Mouse (Mus musculus) adrenal gland, postnatal 4 days (tissue): ENCODE data around the gene Slc45a1. TPM values are rescaled to one million over a fixed set of nuclear protein-coding genes. Genes with fewer than 3 reads are reported as not detected.
A peak's percentile ranks its signal among the peaks of the same experiment; 100 is the strongest.
"Not testable (repeated sequence)": the region's sequence is repeated elsewhere in the genome, so short reads cannot be mapped to it uniquely, and the experiment has no call there.

Experiments
- DNase-seq, 2 experiments: peaks; one replicate each; pipeline ENCODE4 v3.0.0; 2021 to 2022; ENCODE audit warnings: low spot score in 2 of 2, mixed read lengths in 2 of 2
- total RNA-seq, 2 experiments: library from RNA; stranded (reverse); gene quantifications; 2 replicates each; pipeline ENCODE4 v1.2.3; 2021

The Slc45a1 gene
- total RNA-seq, 2 experiments from 2014 or later, result 1.5 to 1.7 TPM

GRCm38 (mm10) chr4:150605804-150606203 lies 46.2 kb downstream of the Slc45a1 start:
- no peak for DNase-seq

GRCm38 (mm10) chr4:150603366-150604061 lies 48.5 kb downstream of the Slc45a1 start:
- DNase-seq, result no peak

- DNase-seq, result no peak
Observed at GRCm38 (mm10) chr4:150601489-150601888, 50.5 kb downstream of the Slc45a1 start.

- not testable (repeated sequence) for DNase-seq
Observed at GRCm38 (mm10) chr4:150600503-150600902, 51.5 kb downstream of the Slc45a1 start.

- DNase-seq, result no peak
Observed at GRCm38 (mm10) chr4:150599119-150599992, 52.6 kb downstream of the Slc45a1 start.

- no peak for DNase-seq
Observed at GRCm38 (mm10) chr4:150598686-150599085, 53.3 kb downstream of the Slc45a1 start.

- DNase-seq, result no peak
Observed at GRCm38 (mm10) chr4:150595991-150596390, 56.0 kb downstream of the Slc45a1 start.

GRCm38 (mm10) chr4:150595071-150595470 lies 56.9 kb downstream of the Slc45a1 start:
- no peak for DNase-seq

- no peak for DNase-seq
Observed at GRCm38 (mm10) chr4:150594298-150594829, 57.6 kb downstream of the Slc45a1 start.

GRCm38 (mm10) chr4:150593473-150594217 lies 58.3 kb downstream of the Slc45a1 start:
- no peak for DNase-seq

- no peak for DNase-seq
Observed at GRCm38 (mm10) chr4:150592087-150592486, 59.9 kb downstream of the Slc45a1 start.

- no peak for DNase-seq
Observed at GRCm38 (mm10) chr4:150591602-150592001, 60.4 kb downstream of the Slc45a1 start.

GRCm38 (mm10) chr4:150590621-150591282 lies 61.2 kb downstream of the Slc45a1 start:
- DNase-seq, result no peak

- DNase-seq, result no peak
Observed at GRCm38 (mm10) chr4:150588300-150588621, 63.7 kb downstream of the Slc45a1 start.

GRCm38 (mm10) chr4:150587597-150588299 lies 64.2 kb downstream of the Slc45a1 start:
- no peak for DNase-seq

- DNase-seq, result no peak
Observed at GRCm38 (mm10) chr4:150586275-150586674, 65.7 kb downstream of the Slc45a1 start.

GRCm38 (mm10) chr4:150585800-150586199 lies 66.2 kb downstream of the Slc45a1 start:
- no peak for DNase-seq

- no peak for DNase-seq
Observed at GRCm38 (mm10) chr4:150583777-150584135, 68.2 kb downstream of the Slc45a1 start.

- peak; percentile 26 to 56 for DNase-seq
Observed at GRCm38 (mm10) chr4:150582966-150583776, 68.8 kb downstream of the Slc45a1 start.
